Mouse (Mus musculus): ENCODE measurements around the gene Gm20683.

Gm20683 gene

DNA sequence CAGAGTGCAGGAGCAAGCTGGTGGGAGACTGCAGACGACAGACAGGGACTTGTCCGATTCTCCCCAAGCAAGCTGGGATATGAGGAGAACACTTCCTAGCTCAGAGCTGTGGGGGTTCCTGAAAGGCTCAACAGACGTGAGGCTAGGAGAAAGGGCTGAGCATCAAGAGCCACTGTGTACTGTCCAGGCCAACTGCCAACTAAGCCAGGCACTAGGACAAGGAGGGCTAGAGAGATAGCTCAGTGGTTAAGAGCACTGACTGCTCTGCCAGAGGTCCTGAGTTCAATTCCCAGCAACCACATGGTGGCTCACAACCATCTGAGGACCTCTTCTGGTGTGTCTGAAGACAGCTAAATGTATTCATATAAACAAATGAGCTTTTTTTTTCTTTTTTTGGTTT lies 946 bp upstream of the Gm20683 start:
- no peak for DNase-seq (ENCODE audit: low spot score in 2 of 2)

DNA sequence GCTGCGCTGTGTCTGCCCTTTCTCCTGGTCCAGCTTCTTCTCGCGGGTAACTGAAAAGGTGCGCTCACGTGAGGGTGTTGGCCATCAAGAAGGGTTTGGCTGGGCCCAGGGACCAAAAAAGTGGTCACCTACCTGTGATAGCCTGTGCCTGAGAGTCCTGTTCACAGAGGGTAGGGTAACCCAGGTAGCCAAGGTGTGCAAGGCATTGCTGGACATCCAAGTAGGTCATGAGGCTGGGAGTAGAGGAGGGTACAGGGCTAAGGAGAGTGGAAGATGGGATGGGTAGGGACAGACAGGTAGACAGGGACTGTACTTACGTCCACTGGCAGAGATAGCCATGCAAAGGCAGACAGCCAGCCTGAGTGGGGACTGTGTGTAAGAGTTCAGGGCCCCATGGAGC lies 1.0 kb downstream of the Gm20683 start:
- no peak for DNase-seq (ENCODE audit: low spot score in 2 of 2)

DNA sequence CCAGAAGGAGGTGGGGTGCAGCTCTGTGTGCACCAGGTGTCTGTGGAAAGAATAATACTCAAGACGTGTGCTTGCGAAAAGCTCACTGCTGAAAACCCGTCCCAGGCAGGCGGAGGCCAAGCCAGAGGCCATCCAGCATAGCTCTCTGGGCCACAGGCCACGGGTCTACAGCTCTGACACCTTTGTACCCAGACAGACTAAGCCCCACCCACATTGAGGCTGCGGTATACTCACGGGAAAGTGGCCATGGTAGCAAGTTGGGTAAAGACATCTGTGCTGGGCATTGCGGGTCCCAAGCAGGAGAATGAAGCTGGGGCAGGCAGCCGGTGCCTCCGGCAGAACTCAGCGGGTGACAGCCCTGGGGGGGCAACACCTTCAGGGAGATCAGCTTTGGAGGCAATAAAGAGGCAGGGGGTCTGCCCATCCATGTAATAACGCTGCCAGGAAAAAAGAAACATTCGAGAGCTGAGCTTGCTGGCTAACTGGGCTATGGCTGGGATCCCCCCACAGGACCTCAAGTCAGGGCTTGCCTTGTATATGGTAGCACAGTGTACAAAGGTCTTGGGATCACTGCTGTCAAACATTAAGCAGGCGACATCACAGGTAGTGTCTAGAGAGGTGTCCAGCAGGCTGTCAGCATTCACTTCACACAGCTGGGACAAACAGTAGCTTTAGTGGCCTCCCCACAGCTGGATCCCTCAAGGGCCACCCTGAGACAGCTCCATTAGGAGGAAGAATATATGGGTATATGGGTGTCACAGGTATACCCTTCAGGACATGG lies 1.9 kb downstream of the Gm20683 start:
- DNase-seq (ENCODE audit: low spot score in 2 of 2) = no peak

DNA sequence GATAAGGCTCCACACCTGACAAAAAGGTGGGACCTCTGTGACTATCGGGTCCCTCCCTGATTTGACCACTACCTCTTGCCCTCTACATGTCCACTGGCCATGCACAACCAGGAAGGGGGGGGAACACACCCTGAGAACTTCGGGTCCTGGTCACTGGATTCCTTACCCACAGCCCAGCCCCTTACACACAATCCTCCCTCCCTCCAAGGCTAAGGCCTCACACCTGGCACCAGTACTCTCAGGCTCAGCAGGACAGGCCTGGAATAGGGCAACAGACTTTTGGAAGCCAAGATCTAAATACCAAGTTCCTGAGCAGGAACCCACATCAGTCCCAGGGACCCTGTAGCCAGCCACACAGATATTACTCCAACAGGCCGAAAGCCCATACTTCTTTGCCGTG lies 2.7 kb downstream of the Gm20683 start:
- no peak for DNase-seq (ENCODE audit: low spot score in 2 of 2)

DNA sequence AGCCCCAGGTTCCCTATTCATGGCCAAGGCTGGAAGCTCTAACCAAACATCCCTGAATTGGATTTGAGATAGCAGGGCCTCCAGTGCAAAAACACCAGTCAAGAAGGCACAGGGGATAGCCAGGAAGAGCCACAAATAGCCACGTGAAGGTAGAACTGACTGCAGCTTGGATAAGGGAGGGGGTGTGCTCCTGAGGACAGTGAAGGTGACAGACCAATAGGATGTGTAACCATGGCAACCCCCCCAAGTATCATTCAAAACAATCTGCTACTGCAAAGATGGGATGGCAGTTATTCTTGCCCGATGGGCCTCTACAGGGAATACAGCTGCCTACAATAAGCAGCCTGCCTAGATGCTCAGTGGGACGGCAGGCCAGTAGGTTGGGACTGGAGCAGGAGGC lies 4.0 kb downstream of the Gm20683 start:
- no peak for DNase-seq (ENCODE audit: low spot score in 2 of 2)

DNA sequence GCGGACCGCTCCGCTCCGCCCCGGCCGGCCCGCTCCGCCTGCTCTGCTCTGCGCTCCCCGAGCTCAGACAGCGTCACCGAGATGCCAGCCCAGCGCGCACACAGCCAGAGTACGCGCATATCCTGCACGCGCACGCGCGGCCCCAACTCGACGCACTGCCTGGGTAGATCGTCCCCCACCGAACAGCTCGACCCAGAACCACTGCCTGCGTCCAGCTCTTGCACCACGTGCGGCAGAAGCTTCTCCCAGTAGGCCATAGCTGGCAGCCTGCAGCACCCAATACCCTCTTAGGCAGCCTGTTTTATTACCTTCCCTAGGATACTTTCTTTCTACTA lies 4.5 kb downstream of the Gm20683 start, which contains the start of gene Rhbdl1:
Gene Rhbdl1, minus strand, starts transcription at position 220 of the 335 bp plus-strand sequence.
- peak; percentile 78 to 80 for DNase-seq (ENCODE audit: low spot score in 2 of 2)

DNA sequence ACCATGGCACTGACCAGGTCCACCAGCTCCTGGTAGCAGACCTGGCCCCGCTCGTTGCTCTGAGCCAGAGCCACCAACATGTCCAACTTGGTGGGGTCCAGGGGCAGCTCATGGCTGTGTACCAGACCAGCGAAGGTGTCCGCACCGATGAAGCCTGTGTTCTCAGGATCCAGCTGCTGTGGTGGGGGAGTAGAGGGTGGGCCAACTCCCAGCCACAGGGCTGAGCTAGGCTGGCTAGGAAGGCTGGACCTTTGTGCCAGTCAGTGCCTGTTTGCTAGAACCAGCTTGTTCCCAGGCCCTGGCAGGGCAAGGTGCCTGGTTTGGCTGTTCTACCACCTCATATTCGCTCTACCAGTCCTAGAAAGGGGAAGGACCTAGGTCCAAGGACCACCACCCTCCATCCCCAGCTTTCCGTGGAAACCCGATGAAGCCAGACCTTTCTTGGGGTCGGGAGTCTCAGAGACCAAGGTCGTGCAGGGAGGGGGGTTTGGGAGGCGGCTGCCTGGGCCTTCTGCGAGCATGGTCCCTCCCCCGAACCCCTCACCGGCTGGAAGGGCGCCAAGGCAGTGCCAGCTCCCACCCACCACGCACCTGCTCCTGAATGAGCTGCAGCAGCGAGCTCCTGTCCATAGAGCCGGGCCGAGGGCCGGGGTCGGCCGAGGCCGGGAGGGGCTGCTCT lies 5.0 kb downstream of the Gm20683 start:
- peak; percentile 44 for DNase-seq (ENCODE audit: low spot score in 2 of 2)

DNA sequence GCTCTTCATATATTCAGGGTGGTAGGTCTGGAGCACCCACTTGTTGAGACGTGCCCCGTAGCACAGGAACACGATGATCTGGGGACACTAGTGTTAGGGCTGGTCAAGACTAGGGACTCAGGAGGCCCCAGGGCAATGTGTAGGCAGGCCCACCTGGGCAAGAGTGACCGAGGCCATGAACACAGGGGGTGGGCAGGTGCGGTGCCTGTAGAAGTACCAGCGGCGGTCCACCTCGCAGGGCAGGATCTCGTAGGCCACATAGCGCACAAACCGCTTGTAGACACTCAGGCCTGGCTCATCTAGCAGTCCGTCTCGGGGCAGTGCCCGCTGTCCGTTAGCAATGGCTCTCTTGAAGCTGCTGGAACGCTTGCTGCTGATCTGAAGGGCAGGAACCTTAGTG lies 5.7 kb downstream of the Gm20683 start:
- peak in 1 of 2 experiments; percentile 31 for DNase-seq (ENCODE audit: low spot score in 2 of 2)

DNA sequence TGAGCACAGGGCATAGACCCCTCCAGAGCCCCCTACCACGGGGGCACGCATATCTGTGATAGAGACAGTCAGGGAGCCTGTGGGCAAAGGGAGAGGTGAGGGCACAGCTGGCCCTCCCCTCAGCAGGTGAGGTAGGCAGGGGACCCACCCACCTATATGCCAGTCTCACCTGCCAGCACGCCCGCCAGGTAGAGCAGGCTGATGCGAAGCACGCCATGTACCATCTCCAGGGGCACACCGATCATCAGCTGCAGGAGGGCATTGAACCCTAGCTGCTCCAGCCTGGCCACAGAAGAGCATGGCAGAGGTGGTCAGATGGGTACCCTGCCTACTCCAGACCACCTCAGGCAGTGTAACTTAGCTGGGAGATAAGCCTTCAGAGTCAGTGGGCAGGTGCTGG lies 6.3 kb downstream of the Gm20683 start:
- peak in 1 of 2 experiments; percentile 24 for DNase-seq (ENCODE audit: low spot score in 2 of 2)

DNA sequence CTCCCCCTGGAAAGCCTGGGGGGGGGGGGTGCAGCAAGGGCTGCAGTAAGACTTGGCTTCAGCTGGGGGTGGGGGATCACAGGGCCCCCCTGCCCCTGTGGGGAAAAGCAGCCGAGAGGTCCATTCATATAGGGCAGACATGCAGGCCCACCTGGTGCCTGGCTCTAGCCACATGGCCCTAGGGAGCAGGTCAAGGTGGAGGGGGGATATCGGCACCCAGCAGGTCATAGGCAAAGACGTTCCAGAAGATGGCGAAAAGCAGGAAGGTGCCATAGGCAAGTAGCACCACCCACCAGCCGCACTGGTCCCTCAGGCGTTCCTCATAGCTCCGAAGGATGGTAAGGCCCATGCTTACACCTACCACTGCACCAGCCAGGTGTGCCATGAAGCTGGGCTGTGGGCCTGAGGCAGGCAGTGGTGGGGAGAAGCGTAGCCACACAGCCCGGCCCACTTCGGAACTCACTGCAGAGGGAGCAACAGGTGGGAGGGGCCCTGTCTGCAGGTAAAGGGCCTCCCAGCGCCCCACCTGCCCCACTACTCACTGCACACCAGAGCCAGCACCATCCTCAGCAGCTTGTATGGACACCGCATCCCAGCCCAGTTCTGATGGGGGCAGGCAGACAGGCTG lies 6.9 kb downstream of the Gm20683 start:
- peak in 1 of 2 experiments; percentile 29 for DNase-seq (ENCODE audit: low spot score in 2 of 2)

DNA sequence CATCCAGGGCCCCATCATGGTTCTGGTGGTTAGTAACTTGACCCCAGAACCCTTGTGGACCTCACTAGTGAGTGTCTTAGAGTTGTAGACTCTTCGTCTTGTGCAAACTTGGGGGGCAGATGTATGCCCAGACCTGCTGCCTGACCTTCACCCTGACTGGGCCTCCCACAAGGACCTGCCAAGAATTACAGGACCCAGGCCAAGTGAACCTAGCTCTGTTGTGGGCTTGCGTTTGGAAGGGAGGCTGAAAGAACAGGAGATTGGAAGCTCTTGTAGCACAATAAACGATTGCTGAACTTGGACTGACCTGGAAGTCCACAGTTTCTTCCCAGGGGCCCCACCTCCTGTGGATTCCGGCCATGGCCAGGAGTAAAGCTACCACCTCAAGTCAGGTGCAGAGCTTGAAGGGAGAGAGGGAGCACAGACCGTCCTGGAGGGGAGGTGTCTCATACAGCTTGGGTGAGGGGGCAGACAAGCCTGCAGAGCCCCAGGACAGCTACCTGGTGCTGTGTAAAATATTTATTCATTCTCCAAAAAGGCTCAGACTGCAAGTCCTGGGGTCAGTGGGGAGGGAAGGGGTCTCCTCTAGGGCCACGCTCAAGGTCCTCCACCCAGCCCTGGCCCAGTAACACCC lies 7.5 kb downstream of the Gm20683 start:
- DNase-seq (ENCODE audit: low spot score in 2 of 2) = peak in 1 of 2 experiments; percentile 25

DNA sequence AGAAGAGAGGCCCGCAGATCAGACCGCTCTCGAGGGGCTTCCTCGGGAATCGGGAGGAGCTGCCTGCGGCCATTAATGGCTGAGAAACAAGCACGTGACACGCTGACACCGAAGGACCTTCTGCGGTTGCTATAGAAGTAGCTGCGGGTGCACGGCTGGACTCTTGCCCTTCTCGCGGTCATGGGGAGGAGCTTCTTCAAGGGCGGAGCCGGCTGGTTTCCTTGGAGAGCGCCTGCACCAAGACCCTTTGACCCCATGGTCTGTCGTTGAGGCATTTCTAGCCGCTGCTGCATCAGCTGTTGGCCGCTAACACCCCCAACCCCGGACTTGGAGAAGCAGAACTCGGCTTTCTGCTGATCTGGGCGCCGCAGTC lies 8.3 kb downstream of the Gm20683 start, which contains the start of gene Stub1:
Gene Stub1, minus strand, starts transcription at position 114 of the 373 bp plus-strand sequence.
- peak in 1 of 2 experiments; percentile 88 for DNase-seq (ENCODE audit: low spot score in 2 of 2)

DNA sequence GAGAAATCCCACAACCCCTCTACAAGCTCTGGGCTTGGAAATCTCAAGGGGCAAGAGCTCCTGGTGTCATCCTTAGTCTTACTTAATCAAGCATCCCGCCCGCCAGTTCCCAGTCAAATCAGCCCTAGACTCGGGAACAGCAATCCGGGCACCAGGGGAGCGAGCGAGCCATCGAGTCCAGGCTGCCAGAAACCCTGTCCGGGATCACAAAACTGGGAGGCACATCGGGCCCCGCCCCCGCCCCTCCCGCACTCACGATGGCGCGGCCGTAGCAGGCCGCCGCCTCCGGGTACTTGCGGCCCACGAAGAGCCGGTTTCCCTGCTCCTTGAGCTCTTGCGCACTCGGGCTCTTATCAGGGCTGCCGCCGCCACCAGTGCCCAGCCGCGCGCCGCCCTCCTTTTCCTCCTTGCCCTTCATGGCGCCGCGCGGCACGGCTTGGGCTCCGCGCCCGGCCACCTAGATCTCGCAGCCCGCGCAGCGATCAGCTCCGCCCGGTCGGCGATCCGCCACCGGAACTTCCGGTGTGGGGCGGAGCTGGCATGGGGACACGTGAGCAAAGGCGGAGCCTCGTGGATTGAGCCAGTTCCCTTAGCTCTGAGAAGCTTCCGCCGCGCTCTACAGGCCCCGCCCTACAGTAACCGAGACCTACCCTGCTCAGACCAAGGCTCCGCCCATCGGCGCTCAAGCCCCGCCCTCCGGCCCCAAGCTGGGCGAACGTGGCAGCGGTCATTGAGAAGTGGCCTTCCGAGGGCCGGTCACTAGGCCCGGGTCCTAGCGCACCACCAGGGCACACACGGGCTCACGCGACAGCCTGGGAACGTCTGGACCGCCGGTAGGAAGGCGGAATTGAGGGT lies 8.9 kb downstream of the Gm20683 start:
- DNase-seq (ENCODE audit: low spot score in 2 of 2) = peak; percentile 98 to 99

DNA sequence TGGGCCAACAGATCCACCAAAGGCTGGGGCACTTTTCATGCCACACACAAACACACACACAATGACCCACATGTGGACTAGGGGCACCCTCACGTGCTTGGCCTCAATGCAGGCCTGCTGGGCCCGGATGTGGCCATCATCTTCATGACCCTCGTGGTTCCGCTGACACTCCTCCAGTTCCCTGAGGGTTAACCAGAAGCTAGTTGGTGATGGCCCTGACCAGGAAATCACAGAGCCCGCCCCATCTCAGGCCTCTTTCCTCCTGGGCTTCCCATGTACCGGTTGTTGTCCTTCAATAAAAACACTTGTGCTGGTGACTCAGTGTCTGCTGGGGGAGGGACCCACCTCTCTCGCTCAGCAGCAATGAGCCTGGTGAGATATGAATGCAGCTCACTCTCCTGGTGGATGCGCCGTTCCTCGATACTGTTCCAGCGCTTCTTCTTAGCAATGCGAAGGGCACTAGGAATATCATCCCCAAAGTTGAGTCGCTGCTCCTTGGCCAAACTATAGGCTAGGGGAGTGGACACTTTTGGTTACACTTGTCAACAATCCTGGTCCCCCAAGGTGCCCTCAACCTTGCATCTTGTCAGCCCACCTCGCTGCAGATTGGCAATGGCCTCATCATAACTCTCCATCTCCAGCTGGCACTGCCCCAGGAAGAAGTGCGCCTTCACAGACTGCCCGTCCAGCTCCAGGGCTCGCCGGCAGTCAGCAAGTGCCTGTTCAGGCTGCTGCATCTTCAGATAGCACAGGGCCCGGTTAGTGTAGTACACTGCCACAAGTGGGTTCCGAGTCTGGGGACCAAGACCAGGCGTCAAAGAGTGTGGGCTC lies 9.9 kb downstream of the Gm20683 start:
- DNase-seq (ENCODE audit: low spot score in 2 of 2) = peak in 1 of 2 experiments; percentile 33

DNA sequence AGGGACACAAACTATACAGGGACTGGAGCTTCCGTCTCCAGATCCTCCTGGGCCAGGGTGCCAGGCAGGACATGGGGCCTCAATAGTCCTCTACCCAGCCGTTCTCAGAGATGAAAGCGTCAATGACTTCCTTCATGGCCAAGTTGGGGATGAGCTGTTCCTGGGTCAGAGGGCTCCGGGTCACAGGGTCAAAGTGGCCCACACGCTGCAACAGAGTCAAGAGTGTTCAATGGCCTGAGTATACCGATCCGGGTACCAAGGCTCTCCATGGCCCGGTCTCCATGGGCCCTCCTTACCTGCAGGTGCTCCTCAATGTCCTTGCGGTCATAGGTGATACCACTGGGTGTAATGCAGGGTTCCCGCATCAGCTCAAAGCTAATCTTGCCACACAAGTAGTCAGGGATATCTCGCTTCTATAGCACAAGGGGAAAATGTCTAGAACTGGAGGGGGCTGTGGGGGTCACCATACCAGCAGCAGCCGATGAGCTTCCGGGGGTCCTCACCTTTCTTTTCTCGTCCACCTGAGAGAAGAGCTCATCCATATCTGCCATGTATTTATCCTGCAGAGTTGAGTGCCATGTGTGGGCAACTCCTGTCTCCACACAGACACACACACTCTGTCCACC lies 10.6 kb downstream of the Gm20683 start:
- DNase-seq (ENCODE audit: low spot score in 2 of 2) = no peak

DNA sequence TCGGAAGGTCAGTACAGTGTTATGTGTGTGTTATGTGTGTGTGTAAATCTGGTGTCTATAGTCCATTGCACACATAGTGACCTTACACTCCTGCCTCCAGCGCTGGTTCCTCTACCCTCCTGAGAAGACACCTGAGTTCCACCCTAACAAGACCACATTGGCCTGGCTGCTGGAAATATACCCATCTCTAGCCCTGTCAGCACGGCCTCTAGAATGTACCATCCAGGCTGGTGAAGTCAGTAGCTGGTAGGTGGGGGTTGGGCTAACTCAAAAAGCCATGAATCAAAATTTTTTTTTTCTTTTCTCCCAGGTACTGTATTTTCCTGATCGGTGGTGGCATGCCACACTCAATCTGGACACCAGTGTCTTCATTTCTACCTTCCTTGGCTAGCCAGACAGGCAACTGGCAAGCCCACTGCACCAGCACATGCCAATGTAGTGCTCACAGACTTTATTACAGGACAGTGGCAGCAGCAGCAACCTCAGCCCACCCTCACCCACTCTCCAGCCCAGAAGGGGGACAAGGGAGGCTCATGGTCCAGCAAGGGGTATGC lies 11.3 kb downstream of the Gm20683 start:
- DNase-seq (ENCODE audit: low spot score in 2 of 2) = no peak

DNA sequence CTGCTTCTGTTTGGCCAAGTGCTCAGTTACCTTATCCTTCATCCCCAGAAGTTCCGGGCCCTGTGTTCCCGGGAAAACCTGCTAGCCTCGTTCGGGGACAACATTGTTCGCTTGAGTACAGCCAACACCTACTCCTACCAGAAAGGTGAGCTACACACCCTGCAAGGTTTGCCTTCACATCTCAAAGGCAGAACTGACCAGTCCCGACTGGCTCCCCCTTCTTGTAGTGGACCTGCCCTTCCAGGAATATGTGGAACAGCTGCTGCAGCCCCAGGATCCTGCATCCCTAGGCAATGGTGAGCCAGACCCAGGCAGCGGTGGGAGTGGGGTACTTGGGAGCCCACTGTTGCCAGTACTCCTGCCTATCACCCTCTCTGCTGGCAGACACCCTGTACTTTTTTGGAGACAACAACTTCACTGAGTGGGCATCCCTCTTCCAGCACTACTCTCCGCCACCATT lies 12.0 kb downstream of the Gm20683 start:
- DNase-seq (ENCODE audit: low spot score in 2 of 2) = peak in 1 of 2 experiments; percentile 22

DNA sequence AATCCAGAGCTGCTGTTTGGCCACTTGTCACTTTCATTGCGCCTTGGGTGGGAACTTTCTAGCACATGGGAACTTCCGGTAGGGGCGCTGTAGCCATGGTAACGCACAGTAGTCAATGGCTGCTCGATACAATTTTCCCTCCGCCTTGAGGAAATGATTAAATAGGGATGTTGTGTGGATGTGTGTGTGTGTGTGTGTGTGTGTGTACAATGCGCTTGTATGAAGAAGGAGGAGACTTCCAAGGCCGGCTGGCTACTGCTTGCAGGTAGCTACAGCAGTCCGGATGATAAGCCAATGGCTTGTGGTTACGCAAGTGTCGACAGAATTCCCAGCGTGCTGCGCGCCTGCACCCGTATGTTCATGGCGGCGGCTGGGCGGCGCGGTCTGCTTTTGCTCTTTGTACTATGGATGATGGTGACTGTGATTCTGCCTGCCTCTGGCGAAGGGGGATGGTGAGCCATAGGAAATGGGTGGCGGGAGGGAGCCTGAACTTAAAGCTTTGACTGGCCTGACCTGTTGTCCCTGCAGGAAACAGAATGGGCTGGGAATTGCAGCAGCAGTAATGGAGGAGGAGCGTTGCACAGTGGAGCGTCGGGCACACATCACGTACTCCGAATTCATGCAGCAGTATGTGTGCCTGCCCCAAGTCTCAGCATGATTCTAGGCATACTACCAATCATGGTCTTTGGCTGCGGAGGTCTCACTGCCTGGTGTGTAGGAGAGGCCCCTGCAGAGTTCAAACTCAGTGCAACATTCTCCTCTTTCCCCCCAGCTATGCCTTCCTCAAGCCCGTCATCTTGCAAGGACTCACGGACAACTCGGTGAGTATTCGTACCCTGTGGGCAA lies 12.6 kb downstream of the Gm20683 start, which contains the start of gene Jmjd8:
Gene Jmjd8, plus strand, starts transcription at position 156 of the 846 bp plus-strand sequence.
- DNase-seq (ENCODE audit: low spot score in 2 of 2) = peak; percentile 79 to 80
